Mouse (Mus musculus): Measurements from ENCODE around the gene Krt31.

DNA sequence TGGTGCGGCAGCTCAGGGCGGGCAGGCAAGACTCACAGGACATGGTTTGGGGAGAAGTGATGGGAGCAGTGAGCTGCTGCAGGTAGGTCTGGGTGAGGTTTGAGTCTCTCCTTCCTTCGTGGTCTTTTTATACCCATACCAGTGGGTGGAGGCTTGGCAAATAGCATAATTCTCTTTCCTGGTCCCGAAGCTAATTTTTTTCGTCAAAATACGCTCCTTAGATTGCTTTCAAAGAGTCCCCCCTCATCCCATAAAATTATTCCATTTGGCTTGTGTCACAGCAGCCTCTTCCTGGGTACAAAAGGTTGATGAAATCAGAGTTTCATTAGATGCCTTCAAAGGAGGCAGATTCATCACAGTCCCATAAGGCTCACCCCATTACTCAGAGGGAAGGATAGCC lies 8.9 kb downstream of the Krt31 start, which contains the start of gene Krt34:
- no peak for TF ChIP-seq CTCF (IDR thresholded peaks at IDR 0.05; ENCODE audit: low read depth, low read length)
- no peak for TF ChIP-seq POLR2AphosphoS5 (IDR thresholded peaks at IDR 0.05; ENCODE audit: insufficient replicate concordance, low read depth, low read length)
- TF ChIP-seq GATA1 (IDR thresholded peaks at IDR 0.05; ENCODE audit: borderline replicate concordance, low read length): no peak
